Mouse (Mus musculus) layer of hippocampus, adult 2 months (tissue): ENCODE results near the gene Ckmt2. TPM values are rescaled to one million over a fixed set of nuclear protein-coding genes. Genes with fewer than 3 reads are reported as not detected.

ENCODE experiments used
- DNase-seq, 2 experiments: peaks; one replicate each; pipeline ENCODE4 v3.0.0; 2022; ENCODE audit warnings: low spot score in 2 of 2
- H3K27ac ChIP-seq: fragments of 200-600 bp; 2 replicates; pipeline ENCODE4 v1.8.1; 2022
- H3K4me3 ChIP-seq: fragments of 200-600 bp; 2 replicates; pipeline ENCODE4 v1.8.1; 2022; ENCODE audit warnings: mild to moderate bottlenecking
- CTCF ChIP-seq: fragments of 200-600 bp; conservative IDR thresholded peaks from 2 replicates; pipeline ENCODE4 v1.8.1; 2022; ENCODE audit warnings: antibody characterized with exemption, mild to moderate bottlenecking, moderate library complexity
- total RNA-seq, 2 experiments: library from RNA; stranded (reverse); gene quantifications; 2 replicates each; pipeline ENCODE4 v1.2.3; 2021

The Ckmt2 gene
- total RNA-seq, 2 experiments from 2014 or later: 0.32 to 0.41 TPM

DNA sequence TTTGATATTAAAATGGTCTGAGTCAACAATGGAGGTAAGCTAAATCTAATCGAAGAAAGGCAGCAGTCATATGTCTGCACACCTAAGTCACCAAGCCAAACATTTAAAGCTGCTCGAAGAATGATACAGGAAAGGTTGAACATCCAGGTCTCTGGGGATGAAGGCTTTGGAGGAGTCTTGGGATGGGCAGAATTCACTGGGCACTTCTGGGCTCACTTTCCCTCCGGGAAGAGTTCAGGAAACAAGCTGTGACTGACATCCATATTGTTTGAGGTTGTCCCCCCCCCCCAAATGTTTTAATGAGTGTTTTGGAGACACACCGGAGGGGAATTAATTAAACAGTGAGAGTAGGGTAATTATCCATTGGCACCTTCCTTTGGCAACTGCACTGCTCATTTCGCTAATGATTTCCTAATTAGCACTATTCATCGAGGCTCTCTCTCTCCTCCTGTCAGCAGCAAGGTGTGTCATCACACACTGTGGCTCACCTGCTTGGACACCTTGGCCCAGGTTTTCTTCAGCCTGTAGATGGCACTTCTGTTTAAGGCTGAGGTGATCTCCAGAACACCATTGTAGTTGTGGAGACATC is 13.4 kb upstream of the Ckmt2 start:
- no peak for TF ChIP-seq CTCF
- Histone ChIP-seq H3K4me3 (no peak overlapping the region), H3K27ac (no peak overlapping the region)
- DNase-seq: no peak

DNA sequence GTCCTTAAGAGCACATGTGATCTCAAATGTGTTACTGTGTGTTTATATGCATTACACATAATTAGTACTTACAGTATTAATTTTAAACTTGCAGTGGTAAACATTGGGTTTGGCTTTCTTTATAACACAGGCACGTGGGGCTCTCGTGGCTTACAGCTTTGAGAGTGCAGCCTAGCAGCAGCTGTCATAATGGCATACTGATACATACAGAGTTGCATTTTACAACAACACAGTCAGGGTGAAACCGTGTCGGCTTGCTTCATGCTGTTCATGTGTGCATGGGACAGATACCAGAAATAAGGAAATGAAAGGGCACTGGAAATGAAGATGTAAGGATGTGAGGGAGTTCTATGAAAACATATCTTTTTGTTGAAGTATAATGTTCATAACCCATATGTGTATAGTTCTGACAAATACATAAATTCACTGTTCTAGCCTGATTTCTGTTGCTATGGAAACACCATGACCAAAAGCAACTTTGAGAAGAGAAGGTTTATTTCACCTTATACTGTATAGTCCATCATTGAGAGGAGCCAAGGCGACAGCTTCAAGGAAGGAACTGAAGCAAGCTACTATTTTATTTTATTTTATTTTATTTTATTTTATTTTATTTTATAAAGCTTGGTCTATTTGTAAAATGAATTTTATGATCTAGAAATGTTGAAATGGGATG is 8.2 kb upstream of the Ckmt2 start:
- Histone ChIP-seq H3K27ac (no peak overlapping the region), H3K4me3 (no peak overlapping the region)
- no peak for DNase-seq
- TF ChIP-seq CTCF: no peak

- DNase-seq: peak; percentile 46 to 74
- Histone ChIP-seq H3K4me3 (no peak overlapping the region), H3K27ac (no peak overlapping the region)
- peak; percentile 84 for TF ChIP-seq CTCF
Observed at GRCm38 (mm10) chr13:91881837-91882480, 5.3 kb upstream of the Ckmt2 start.

DNA sequence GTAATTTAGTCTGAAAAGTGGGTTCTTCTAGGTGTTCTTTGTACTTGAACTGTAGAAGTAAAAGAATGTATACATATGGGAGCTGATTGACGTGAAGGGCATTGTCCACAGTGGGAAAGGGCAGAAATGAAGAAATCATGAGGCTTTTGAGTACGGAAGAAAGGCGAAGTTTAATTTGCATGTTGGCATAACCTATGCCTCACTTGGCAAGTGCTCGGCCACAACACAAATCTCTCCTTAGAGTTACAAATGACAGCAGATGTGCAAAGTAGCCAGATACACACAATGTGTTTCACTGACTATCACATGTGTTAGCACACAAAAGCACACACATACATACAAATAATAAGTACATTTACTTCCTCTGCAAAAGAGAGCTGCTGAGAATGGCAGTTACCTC is 3.6 kb upstream of the Ckmt2 start:
- no peak overlapping the region for H3K4me3 ChIP-seq
- no peak for TF ChIP-seq CTCF
- H3K27ac ChIP-seq: no peak overlapping the region
- DNase-seq: no peak

DNA sequence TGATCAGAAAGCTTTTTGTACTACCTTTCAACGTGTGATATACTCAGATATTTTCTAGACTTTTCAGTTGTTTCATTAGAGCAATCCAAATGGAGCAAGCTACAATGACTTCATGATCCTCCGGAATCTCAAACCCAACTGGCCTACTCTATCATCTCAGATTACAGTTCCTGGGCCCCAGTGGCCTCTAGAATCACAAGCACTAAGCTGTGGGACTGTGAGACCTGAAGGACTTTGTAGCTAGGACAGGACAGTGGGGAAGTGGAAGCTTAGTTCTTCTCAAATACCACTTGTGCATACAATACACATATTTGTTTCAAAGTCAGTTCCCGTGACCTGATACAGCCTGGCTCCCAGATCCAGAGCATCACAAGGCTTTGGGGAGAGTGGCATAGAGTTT is 1.3 kb upstream of the Ckmt2 start:
- no peak overlapping the region for H3K27ac ChIP-seq
- DNase-seq: no peak
- H3K4me3 ChIP-seq: no peak overlapping the region
- no peak for TF ChIP-seq CTCF

GRCm38 (mm10) chr13:91877350-91877749 is 665 bp upstream of the Ckmt2 start:
- no peak for TF ChIP-seq CTCF
- no peak overlapping the region for H3K27ac ChIP-seq
- DNase-seq: no peak
- no peak overlapping the region for H3K4me3 ChIP-seq

DNA sequence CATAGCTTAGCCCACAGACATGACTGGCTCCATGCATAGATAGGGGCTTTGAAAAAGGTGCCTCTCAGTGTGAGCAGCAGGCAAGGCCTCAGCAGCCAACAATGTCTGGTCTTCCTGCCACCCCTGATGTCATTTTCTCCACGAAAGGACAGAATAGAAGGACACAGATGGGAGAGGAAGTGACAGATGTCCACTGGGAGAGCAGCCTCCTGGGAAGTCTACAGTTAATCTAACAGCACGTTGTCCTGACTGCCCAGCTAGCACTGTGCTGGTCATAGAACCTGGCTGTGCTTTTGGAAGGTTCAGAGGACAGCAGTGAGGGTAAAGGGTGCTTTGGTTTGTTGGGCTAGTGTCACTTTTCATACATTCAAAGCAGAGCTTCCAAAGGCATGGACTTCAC is 1.1 kb downstream of the Ckmt2 start:
- no peak overlapping the region for H3K4me3 ChIP-seq
- TF ChIP-seq CTCF: no peak
- no peak for DNase-seq
- H3K27ac ChIP-seq: no peak overlapping the region

GRCm38 (mm10) chr13:91874565-91874964 is 2.1 kb downstream of the Ckmt2 start:
- peak in 1 of 2 experiments; percentile 13 for DNase-seq
- TF ChIP-seq CTCF: no peak
- Histone ChIP-seq H3K27ac (peak overlapping the region; percentile 18; the same call in 1 of the 2 replicates), H3K4me3 (no peak overlapping the region)

GRCm38 (mm10) chr13:91873734-91874329 is 2.9 kb downstream of the Ckmt2 start:
- TF ChIP-seq CTCF: no peak
- H3K27ac ChIP-seq: no peak overlapping the region; the same call in 1 of the 2 replicates
- H3K4me3 ChIP-seq: no peak overlapping the region
- no peak for DNase-seq

DNA sequence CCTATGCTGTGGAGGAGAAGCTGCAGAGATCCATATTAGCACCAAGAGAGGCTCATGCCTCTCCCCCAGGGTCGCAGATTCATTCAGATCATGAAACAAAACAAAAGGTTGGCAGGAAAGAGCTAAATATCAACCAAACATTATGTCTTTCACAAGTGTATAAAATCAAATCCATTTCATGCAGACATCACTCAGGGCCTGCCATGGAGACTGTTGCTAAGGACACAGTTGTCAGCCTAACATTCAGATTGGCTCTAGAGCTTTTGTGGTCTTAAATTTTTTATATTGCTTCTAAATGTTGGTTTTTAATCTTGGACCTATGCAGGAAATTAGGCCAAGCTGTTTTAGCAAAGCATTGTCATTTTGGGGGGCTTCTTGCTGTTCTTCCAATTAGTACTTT is 8.1 kb downstream of the Ckmt2 start:
- no peak for TF ChIP-seq CTCF
- peak overlapping the region; percentile 74 for H3K27ac ChIP-seq
- no peak overlapping the region for H3K4me3 ChIP-seq
- no peak for DNase-seq

GRCm38 (mm10) chr13:91858835-91859234 is 17.9 kb downstream of the Ckmt2 start:
- no peak overlapping the region for H3K27ac ChIP-seq
- TF ChIP-seq CTCF: peak; percentile 75
- no peak overlapping the region for H3K4me3 ChIP-seq
- DNase-seq: no peak

- H3K4me3 ChIP-seq: no peak overlapping the region
- TF ChIP-seq CTCF: peak; percentile 40
- no peak for DNase-seq
- H3K27ac ChIP-seq: no peak overlapping the region
Observed at GRCm38 (mm10) chr13:91857427-91857826, 19.3 kb downstream of the Ckmt2 start.

DNA sequence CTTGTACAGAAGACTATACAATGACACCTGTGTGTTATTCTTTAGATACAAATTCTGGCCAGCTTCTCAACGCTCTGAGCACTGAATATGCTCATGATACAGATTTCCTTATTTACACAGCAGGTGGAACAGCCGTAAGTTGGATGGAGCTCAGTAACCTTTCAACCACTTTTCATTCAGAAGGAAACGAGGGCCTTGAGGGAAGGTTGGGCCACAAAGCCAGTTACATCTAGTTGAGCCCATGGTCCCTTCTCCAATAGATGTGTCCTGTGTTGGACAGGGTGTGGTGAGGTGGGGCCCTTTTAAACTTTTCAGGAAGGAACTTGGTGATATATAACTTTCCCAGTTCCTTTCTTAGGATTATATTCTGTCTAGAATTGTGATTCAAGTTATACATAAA is 22.3 kb downstream of the Ckmt2 start:
- Histone ChIP-seq H3K4me3 (no peak overlapping the region), H3K27ac (no peak overlapping the region)
- DNase-seq: no peak
- no peak for TF ChIP-seq CTCF

- TF ChIP-seq CTCF: no peak
- Histone ChIP-seq H3K27ac (no peak overlapping the region), H3K4me3 (no peak overlapping the region)
- DNase-seq: no peak
Observed at GRCm38 (mm10) chr13:91827876-91828275, 48.8 kb downstream of the Ckmt2 start.
